Mouse (Mus musculus): ENCODE measurements at regions not wholly inside any gene's neighbourhood (a gene's known extent, or its start where the extent isn't known, plus 50 kb on each side); places are given as distances from the start of the nearest gene placed in this dataset.

DNA sequence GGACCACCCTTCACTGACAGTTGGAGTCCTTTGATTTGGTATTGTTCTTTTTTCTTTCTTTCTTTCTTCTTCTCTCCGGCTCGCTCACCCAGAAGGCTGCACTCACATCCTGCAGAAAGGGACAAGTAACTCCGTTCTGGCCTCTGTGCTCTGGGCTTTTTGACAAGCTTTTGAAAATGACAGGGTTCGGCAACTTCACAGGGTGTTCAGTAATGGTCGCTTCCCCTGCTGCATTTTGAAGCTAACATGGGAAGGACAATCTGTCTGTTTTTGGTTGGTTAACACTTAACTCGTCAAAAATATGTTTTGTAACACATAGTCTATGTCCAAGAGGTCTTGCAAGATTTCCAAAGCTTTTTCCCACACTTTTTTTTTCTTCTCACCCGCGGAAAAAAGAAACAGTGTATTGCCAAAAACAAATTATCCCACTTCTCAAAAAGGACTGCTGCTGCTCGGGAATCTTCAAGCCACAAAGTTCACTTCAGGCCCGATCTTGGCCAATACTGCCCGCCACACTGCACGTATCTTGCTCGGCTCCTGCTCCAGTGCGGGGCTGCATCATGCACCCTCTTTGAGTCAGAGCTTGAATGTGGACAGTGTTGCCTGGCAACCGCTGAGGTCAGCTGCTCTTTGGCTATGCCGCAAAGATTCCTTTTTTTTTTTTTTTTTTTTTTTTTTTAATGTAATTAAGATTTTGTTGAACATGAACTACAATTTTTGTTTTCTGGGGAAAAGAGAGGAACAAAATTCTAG, 209.4 kb upstream of the Inhba start:
- DNase-seq, result peak; percentile 36 to 53
- intact Hi-C loops (cut with DNase I), result no loop called here

DNA sequence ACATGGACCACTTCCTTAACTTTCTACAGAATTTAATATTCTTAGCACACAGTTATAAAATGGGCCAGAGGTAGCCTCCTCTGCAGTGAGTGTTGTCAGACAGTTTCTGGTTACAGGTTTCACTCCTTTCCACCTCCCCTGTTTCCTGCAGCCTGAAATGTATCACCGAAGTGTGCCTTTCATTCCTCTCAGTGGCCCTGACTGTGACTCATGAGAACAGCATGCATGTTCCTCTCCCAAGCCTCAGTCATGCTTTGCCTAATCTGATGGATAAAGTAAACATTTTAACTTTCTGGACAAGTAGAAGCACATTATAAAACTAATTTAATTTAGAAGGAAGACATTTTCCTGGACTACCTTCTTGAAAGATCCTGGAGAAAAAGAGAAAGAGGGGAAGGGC, 207.7 kb upstream of the Inhba start:
- no peak for DNase-seq
- intact Hi-C loops (cut with DNase I), result no loop called here

DNA sequence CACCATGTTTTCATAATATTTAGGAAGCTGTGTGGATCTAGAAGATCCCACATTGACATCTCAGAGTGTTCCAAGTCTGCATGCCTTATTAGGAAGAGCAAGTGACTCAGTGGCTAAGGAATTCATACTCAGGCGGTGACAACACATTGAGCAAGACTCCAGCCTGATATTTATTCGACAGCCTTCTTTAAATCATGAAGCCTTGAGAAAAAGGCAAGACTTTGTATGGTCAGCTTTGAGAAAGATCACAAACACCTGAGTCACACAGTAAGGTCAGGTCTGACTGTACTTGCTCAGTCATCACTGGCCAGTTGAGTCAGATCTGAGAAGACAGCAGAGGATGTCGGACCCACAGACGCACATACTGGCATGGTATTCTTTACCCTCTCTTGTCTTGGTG, 204.7 kb upstream of the Inhba start:
- intact Hi-C loops (cut with DNase I), result no loop called here
- peak; percentile 1 to 5 for DNase-seq

DNA sequence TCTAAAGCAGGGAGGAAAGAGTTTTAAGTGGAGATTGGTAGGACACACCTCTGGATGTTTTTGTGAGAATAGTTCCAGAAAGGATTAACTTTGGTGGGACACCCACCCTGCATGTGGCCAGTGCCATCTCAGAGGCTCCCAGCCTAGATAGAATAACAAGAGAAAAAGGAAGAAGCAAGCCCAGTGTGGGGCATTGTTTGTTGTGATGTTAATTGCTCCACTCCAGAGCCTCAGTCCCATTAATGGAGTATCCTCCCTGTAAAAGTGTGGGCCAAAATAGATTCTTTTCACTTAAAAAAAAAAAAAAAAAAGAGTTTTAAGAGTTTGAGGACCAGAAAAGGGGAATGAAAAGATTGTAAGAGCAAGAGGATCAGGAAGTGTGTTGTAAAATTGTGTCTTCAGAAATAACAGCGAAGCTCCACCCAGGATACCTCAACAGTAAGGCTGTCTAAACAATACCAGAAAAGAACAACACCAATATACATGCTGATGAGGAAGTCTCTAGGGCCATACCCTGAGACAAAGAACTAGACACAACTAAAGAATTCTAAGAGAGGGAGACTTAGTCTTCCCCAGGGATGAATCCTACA, 189.3 kb upstream of the Inhba start:
- intact Hi-C loops (cut with DNase I), result no loop called here
- DNase-seq, result no peak

- DNase-seq, result no peak
- intact Hi-C loops (cut with DNase I), result no loop called here
Measured at GRCm38 (mm10) chr13:15845806-15846205, 165.8 kb upstream of the Inhba start.

- DNase-seq, result no peak
- intact Hi-C loops (cut with DNase I), result no loop called here
Measured at GRCm38 (mm10) chr13:15848017-15848416, 163.6 kb upstream of the Inhba start.

GRCm38 (mm10) chr13:15849129-15849528, 162.5 kb upstream of the Inhba start:
- no peak for DNase-seq

DNA sequence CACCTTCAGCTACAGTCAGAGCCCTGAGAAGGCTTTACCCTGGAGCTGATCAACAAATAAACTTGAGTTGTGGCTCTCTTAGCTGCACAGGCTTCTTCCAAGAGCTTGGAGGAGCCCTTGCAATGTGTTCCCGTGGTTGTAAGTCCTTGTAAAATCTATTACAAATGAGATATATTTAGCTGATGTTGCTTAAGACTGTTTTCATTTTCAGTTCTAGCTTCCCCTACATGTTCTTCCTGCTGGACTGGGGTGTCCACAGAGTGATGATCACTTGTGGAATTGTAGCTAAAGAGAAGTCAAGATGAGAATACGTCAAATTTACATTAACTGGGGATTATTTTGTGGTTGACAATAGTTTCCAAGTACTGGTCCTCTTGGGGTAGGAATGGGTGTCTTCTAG, 161.3 kb upstream of the Inhba start:
- DNase-seq, result no peak
- intact Hi-C loops (cut with DNase I), result no loop called here

More at GRCm38 (mm10) chr13:15849129-15849528, 162.5 kb upstream of the Inhba start:
- intact Hi-C loops (cut with DNase I), result no loop called here

DNA sequence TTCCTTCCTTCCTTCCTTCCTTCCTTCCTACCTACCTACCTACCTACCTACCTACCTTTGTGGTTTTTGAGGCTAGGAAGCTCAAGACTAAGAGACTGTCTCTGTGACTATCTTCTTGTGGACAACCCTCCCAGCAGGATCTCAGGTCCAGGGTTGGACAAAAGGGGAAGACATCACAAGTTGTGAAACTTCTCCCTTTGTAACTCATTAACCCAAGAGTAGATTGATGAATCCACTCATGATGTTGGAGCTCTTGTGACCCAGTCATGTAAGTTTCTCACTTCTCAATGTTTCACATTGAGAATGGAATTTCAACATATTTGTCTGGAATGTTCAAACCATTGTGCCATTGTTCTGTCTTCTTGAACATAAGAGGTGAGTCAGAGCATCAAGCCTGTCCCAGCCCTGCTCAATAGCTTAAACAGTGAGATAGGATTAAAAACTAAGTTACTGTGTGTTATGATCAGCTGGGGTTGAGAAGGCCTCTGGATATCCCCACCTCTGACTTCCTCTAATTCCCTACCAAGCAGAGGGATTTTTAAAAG, 158.6 kb upstream of the Inhba start:
- intact Hi-C loops (cut with DNase I), result no loop called here
- DNase-seq, result no peak

GRCm38 (mm10) chr13:15862941-15863340, 148.7 kb upstream of the Inhba start:
- intact Hi-C loops (cut with DNase I), result no loop called here
- no peak for DNase-seq

DNA sequence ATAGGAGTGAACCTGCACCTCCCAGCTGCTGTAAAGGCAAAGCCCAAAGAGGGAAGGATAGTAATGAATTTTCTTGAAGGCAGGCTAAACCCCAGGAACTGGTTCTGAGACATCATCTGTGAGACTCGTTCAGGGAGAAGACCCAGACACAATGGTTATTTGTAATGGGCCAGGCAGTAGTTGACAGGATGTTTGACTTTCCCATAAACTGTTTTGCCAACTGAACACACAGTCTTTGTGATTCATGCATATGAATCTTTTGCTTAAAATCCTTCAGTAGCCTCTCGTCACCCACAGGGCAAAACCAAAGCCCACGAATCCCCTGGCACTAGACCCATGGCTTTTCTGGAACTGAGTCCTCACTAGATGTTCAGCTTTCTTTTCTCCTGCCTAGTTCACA, 148.3 kb upstream of the Inhba start:
- DNase-seq, result no peak
- intact Hi-C loops (cut with DNase I), result no loop called here

DNA sequence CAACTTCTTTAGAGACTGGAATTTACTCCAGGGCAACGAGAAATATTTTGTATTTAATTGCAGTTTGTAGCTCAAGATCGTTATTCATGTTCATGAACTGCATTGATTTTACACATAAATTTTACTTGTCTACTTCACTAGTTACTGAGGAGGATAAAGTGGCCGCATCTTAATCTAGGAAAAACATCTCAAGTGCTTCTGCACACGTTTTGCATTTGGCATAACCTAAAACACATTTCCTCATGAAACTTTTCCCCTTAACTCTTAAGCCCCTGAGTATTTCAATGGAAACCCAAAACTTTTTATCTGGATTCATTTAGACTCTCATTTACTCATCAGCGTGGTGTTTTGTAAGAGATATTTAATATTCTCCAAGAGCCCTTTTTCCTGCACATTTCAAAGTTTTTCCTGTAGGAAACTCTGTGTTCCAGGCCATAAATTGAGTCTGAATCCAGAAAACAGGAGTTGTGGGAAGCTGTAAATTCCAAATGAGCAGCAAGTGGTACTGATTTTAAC, 144.5 kb upstream of the Inhba start:
- DNase-seq, result no peak
- intact Hi-C loops (cut with DNase I), result no loop called here

DNA sequence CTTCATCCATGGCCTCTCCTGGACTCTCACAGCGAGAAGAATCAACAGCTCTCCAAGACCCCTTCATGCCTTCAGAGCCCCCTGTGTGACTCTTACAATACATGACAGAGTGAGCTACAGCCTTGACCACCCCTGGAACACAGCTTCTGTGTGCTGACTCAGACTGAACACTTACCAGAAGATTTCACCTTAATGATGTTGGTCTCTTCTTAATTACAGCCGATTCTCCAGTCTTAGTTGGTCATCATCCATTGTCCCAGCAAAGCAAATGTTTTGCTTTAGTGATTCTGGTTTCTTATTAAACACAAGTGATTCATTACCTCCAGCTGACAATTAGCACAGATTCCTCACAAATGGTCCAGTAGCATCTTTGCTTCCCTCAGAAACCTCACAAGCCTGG, 134.0 kb upstream of the Inhba start:
- intact Hi-C loops (cut with DNase I), result no loop called here
- DNase-seq, result no peak

DNA sequence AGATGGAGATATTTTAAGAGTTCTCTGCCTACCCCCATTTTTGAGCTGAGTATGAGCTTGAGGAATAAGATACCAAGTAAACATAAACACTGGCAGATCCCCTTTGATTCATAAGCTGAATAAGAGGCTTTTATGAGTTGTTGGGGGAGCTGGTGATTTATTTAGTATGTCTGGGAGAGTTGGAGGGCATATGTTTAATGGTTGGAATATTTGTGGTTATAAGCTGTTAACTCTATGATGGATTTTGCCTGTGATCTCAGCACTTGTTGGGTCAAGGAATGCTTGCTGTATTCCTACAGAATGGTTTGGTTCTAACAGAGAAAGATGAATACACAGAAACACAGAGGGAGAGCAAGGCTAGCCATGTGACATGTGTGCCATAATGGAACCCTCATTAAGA, 132.1 kb upstream of the Inhba start:
- intact Hi-C loops (cut with DNase I), result no loop called here
- DNase-seq, result no peak

DNA sequence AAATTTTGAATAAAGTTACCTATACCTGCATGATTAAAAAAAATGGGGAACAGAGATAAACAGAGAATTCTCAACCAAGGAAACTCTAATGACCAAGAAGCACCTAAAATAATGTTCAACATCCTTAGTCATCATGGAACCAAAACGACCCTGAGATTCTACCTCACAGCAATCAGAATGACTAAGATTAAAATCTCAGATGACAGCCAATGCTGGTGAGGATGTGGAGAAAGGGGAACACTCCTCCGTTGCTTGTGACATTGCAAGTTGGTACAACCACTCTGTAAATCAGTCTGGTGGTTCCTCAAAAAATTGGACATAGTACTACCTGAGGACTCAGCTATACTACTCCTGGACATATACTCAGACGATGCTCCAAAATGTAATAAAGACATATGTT, 120.9 kb upstream of the Inhba start:
- no peak for DNase-seq
- intact Hi-C loops (cut with DNase I), result no loop called here

DNA sequence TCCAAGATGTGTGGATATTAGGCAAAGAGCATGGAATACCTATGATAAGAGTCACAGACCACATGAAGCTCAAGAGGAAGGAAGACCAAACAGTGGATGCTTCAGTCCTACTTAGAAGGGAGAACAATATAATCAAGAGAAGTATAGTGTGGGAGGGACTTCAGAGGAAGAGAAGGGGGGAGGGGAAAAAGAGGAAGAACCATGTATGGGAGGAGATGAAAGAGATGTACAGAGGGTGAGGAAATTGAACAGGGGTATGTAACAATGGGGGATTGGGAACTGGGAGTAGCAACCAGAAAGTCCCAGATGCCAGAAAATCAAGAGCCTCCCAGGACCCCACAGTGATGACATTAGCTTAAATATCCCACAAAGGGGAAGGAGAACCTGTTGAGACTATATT, 120.2 kb upstream of the Inhba start:
- DNase-seq, result no peak
- intact Hi-C loops (cut with DNase I), result no loop called here

DNA sequence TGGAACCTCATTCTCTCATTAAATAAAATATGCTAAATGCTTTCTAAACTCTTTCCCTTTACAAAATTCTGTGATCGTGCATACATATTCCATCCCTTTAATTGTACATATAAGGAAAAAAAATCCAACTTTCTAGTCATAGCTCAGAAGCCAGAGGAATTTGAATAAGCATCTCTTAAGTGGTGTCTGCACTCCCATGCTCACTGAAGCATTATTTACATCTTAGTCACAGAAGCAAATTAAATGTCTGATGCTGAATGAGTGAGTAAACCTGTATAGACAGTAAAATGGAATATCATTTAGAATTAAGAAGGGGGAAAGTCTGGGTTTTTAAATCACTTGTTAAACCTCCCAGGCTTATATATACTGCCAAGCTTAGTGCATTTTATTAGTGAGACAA, 113.5 kb upstream of the Inhba start:
- no peak for DNase-seq
- intact Hi-C loops (cut with DNase I), result no loop called here

- intact Hi-C loops (cut with DNase I), result no loop called here
- DNase-seq, result no peak
Measured at GRCm38 (mm10) chr13:15901710-15902675, 109.7 kb upstream of the Inhba start.

DNA sequence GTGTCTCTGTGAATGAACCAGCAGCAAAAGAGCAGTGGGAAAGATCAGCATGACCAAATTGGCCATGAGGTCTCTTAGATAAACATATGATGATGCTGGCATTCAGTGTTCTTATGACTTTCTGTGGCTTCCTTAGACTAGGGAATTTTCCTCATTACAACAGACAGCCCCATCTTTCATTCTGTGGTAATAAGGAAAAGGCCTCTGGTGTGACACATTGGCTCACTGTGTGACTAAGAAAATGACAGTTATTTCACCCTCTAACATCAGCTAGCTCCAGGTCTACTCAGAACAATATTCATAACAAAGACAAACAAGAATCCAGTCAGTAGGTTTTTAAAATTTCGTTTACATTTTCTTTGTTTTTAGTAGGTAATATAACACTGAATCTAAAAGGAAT, 103.8 kb upstream of the Inhba start:
- intact Hi-C loops (cut with DNase I), result no loop called here
- no peak for DNase-seq

DNA sequence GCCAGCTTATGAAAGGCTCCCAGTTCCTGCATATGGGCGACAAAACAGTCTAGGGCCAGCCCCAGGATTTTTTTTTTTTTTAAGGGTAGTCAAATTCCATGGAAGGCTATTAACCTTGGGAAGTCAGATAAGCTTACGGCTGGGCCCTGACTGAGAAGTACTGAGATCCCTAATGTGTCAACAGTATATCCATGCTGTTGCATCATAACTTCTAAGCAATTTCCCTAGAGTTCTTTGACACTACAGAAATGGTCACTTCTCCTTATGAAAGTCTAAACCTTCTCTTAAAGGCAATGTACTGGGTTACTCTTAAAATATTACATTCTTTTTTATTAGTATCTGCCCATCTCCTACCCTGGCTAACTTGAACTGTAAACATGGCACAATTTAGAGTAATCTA, 101.1 kb upstream of the Inhba start:
- no peak for DNase-seq
- intact Hi-C loops (cut with DNase I), result no loop called here

GRCm38 (mm10) chr13:15911263-15911662, 100.4 kb upstream of the Inhba start:
- intact Hi-C loops (cut with DNase I), result no loop called here
- no peak for DNase-seq

Measured in heart, postnatal 10 days (tissue).